Mouse (Mus musculus) neural tube, embryonic 10.5 days (tissue): ENCODE measurements around the gene Pafah2.

Experiments used
- DNase-seq: peaks from one replicate; pipeline ENCODE4 v3.0.0-alpha.2; 2017; ENCODE audit warnings: low spot score; ENCODE audit errors: extremely low spot score

Pafah2 gene

DNA sequence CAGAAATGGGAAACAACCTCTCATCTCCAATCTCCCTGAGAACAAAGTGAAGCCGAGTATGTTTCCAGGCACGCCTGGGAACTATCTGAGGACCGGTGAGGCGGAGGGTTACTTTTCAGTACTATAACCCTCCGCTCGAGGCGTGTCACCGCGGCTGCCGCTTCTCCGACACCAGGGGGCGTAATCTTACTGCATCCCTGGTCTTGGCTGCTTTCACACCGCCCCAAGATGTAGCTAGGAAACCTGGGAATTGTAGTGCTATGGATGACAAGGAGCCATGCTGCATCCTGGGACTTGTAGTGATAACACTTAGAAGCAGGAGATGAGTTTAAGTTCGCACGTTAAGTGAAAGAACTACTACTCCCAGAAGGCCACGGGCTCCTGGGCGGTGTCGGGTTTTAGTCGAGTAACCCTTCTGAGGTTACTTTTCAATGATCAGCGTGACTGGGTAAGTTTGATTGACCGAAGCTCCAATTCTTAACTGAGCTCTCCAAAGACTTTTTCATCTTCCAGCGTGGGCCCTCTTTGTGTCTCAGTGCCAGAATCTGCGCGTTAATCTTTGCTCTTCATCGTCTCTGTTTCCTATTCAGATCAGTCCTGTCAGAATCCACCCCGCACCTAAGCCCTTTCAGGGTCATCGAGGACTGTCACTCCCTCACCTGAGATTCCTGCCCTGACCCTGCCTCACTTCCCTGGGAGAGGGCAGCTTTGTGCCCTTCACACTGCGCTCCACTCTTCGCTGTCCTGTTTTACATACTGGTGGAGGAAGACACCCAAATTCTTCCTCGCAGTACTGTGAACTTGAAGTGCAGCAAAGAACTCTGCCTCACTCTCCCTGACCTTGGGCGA is at the start of gene Pafah2:
TSS of gene Pafah2 (plus strand) at position 344 of the 849 bp plus-strand sequence.
- peak; percentile 92 for DNase-seq

DNA sequence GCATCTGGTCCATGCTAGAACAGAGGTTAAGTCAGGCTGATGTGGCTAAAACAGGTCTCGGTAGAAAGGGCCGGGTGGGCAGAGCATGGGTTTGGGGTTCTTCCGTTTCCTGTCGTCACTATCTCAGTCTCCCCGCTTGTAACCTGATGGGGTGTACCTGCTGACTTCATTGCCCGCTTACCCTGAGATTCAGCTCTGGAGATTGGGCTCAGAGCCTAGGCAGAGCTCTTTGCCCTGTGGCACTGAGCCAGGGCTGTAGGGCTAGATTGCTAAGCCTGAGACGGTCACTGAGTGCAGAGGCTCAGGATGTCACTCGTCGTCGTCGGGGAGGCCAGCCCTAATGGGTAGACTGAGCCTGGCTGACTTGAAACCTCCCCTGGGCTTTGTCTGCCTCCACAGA is 48.0 kb upstream of the Pafah2 start:
- DNase-seq, result no peak

DNA sequence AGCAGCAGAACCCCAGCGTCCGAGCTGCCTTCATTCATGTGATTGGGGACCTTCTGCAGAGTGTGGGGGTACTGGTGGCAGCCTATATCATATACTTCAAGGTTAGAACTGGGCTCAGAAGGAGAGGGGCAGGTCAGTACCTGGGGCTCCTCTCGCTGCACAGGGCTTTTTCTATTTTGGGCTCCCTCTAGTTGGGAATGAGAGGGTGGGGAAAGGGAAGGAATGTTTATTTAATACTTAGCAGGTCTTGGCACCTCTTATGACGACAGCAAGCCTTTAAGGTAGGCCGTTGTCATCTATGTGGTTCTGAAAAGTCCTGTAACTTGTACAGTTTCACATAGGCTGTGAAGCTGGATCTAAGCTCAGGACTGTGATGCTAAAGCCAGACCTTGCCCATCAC is 47.6 kb upstream of the Pafah2 start:
- no peak for DNase-seq

DNA sequence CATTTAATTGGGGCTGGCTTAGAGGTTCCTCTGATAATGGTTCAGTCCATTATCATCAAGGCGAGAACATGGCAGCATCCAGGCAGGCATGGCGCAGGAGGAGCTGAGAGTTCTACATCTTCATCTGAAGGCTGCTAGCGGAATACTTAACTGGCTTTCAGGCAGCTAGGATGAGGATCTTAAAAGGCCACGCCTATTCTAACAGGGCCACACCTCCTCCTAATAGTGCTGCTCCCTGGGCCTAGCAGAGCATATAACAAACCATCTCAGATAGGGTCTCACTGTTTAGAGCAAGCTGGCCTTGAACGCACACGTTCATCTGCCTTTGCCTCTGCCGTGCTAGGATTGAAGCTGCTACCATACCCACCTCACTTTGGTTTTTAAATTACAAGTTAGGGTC is 46.3 kb upstream of the Pafah2 start:
- DNase-seq, result no peak

DNA sequence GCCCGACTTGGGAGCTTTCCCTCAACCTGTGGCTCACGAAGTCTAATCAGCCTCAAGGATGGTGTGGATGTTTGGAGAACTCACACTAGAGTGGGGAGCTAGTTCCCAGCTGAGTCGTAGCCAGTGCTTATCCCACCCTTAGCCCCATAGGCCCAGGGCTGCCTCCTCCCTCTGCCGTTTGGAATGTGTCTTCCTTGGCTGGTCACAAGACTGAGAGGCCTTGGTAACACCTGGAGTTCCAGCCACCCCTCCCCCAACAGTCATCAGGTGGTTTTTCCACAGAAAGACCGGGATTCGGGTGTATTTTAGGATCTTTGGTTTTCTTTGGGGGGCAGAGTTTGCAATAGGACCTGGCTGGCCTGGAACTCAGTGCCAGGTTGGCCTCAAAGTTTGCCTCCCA is 45.5 kb upstream of the Pafah2 start:
- no peak for DNase-seq

DNA sequence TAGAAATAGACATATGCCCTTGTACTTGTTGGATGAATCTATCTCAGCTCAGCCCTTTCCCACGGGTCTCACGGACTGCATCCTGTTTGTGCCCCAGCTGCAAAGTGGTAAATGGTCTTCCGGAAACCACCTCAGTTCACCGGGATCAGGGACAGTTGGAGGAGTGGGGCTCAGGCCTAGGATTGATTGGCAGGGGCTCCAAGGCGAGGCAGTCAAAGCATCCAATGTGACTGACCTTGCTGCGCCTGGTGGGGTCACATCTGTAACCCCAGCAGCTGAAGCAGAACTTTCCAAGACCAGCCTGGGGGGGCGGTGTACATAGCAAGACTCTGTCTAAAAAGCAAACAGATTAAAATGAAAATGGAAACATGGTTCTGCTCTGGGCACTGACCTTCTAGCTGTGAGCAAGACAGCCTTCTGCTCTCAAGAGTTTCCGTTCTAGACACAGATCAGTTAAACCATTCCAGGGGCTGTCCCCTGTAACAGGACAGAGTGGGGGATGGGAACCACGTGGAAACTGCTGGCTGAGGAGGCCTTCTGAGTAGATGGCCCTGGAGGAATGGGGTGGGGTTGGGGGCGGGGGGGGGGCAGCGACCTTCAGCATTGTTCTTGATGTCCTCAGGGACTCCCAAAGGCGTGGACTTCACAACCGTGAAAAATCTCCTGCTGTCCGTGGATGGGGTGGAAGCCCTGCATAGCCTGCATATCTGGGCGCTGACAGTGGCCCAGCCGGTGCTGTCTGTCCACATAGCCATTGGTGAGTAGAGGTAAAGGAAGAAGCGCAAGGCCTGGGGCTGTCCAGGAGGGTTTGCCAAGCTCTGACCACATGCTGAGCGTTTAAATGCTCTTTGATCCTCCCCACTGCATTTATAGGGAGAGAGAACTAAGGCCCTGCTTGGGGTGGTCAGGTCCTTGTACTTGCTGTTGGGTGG is 44.5 kb upstream of the Pafah2 start:
- DNase-seq, result no peak

DNA sequence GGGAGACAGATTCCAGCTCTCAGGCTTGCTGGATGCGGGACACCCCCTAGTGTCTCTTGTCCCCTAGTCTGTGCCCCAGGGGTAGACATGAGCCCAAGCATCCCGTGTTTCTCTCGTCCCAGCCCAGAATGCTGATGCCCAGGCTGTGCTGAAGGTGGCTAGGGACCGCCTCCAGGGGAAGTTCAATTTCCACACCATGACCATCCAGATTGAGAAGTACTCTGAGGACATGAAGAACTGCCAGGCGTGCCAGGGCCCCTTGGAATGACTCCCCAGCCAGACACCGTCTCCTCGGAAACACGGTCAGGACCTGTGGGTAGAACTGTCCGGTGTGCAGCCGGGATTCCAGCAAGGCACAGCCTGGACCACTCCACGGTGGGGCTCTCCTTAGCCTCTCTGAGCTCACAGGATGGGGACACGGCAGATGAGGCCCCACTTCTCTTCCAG is 43.8 kb upstream of the Pafah2 start:
- DNase-seq, result no peak

DNA sequence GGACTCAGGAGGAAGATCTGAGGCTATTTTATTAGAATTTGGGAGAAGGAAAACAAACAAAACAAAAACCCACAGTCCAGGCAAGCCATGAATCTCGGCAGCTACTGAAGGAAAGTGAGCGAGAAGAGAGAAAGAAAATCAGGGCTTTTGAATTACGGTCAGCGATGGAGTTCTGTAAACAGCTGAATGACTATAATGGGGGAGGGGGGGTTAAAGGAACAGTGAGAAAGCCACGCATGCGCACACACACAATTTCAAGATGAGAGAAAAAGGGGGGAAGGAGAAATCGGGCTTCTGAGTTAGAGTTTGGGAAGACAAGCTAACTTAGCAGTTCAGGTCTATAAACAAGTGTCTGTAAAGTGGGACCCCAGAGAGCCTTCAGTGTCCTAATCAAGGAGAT is 43.2 kb upstream of the Pafah2 start:
- no peak for DNase-seq

DNA sequence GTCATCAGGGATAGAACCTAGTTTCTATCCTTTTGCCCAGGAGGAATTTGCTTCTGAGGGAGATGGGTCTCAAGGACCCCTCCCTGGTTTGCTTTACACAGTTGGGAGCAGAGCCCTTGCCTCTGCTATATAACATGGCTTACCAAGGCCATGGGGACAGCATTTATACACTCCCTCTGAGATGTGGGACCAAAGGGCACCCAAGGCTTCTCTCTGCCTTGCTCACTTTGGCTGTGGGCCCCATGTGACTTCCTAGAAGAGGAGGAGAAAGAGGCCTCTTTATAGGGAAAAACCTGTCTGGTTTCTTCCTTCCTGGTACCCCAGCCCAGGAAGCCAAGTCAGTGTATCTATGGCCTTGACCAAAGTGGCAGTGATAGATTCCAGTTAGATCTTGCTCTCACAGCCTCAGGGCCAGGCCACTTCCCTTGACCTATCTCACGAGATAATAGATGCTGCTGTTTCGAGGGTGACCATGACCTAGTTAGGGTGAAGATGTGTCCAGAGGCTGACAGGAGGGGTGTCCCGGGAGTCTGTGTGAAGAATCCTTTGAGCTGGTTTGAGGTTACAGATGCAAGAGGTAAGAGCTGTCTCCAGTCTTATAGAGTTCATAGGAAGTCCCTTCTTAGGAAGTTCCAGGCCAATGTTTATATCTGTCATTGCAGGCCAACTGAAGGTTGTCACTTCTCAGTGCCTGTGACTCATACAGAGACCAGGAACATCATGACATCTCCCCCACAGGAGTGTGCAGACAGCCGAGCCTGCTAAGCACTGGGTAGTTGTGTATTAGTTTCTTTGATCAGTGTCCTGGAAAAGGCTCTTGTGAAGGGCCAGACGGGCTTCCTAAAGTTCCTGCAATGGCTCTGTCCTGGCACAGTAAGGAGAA is 42.4 kb upstream of the Pafah2 start:
- no peak for DNase-seq

DNA sequence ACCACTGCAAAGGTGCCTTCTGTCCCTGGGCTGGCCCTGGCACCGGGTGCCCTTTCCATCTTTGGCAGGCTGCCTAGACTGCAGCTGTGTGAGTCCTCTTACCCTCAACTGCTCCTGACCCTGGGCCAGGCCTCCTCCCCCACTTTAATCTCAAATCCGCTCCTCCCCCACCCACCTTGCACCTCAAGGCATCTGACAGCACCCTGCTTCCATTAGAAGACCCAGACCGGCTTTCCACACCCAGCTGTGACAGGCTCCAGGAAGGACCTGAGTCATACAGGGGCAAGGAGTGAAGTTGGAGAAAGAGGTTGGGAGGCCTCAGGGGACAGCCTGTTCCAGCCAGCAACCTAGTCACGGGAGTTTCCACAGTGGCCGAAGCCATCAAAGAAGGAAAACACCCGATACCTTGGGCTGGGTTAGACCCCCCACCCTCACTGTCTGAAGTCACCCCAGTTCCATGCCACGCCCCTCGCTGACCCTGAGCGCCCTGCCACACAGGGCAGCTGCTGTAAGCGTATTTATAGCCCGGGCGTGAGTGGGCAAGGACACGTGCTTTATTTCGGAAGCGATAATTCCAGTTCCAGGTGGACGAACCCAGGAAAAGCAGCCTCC is 40.2 kb upstream of the Pafah2 start:
- DNase-seq, result no peak

DNA sequence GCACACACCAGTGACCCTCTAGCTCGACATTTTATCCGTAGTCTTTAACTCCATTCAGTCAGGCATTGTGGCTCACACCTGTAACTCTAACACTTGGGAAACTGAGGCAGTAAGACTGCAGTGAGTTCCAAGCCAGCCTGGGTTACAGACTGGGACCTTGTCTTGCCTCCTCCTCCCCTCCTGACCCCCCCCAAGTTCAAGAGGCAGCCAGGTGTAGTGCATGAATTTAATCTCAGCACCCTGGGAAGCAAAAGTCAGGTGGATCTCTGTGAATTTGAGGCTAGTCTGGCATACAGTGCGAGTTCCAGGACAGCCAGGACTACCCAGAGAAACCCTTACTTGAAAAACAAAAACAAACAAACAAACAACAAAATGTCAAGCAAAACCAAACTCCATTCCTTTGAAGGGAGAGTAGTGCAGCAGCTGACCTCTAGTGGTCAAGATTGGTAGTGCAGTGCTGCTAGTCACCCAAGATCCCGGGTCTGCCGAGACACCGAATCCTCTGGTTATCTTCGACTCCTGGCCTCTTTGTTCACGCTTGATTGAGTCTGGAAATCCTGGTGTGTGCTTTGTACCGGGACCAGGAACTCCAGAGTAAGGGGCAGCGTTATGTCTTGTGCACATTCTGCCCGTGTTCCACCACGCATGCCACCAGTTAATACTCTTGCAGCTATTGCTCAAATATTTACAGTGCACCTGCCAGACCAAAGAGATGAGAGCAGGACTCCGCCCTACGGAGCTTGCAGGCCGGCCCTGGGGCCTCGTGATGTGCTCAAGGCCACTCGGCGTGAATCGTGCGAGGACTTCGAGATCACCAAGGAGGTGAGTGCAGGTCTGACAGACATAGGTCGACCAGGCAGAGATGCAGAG is 39.3 kb upstream of the Pafah2 start:
- peak; percentile 68 for DNase-seq

DNA sequence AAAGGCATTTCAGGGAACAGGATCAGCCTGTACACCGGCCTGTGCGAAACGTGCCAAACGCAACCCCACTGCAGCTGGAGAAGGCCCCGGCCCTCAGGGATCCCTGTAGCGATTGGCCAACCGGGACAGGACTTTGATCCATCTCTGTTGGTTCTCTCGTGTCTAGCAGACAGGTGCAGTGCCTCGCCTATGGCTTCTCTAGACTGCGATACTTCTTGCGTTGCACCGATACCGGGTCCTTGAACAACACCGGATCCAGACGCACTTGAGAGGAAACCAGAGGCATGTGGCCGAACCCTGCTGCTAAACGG is 38.7 kb upstream of the Pafah2 start:
- no peak for DNase-seq

DNA sequence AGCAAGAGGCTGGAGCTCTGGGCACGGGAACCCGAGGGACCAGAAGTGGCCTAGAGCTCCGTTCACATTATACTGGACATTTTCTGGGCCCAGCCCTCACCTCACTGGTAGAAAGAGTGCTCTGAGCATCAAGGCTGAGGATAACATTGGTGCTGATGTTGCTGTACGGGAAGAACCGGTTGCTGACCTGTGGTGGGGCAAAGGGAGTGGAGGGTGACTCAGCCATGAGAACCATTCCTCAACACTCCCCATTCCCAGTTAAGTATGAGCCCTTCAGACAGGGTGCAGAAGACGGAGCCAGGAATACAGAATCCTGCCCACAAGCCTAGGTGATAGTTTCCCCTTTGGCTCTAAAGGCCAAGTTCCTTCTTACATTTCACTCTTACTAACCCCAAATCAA is 36.5 kb upstream of the Pafah2 start:
- DNase-seq, result no peak

DNA sequence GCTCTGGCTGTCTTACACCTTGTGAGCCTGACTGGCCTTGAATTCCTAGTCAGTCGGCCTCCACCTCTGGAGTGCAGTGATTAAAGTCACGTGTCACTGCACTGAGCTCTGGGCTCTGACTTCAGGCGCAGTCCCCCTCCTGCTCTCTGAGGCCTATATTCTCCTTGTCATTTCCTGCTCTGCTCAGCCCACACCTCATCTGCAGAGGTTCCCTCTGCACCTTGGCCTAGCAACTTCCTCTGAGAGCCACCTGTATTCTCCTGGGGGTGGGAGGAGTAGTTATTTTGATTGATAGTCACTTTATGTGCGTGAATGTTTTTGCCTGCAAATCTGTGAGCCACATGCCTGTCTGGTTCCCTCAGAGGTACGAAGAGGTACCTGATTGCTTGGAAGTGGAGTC is 34.9 kb upstream of the Pafah2 start:
- DNase-seq, result no peak

DNA sequence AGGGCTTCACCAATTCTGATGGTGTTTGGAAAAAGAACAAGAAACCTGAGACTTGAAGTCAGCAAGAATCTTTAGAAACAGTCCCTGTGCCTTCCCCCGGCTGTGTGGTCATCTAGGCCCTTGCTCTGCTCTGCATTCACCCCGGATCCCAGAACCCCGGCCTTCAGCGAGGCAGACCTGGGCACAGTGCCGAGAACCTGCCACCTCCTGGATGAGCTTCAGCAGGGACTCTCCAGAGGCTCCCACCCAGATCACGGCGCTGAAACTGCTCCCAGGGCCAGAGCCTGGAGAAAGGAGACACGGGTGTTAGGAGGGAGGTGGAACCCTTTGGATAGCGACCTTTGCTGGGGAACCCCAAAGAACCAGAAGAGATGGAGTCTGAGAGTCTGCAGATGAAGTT is 34.0 kb upstream of the Pafah2 start:
- DNase-seq, result no peak

DNA sequence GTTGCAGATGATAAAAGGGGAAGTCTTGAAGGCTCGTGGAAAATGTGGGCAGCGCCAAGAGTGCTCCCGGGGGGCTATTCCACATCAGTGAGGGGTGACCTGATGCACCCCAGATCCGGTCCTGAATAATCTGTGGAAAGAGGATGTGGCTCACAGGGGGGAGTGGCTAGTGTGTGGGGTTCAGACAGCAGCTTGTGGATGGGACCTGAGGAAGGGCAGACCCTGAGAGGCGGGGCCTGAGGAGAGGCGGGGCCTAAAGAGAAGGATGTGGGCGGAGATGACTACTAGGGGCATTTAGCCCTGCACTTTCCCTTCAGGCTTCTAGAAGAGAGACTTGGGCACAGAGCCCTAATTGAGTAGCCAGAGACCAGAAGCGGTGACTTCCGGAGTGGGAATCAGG is 33.5 kb upstream of the Pafah2 start:
- DNase-seq, result no peak

DNA sequence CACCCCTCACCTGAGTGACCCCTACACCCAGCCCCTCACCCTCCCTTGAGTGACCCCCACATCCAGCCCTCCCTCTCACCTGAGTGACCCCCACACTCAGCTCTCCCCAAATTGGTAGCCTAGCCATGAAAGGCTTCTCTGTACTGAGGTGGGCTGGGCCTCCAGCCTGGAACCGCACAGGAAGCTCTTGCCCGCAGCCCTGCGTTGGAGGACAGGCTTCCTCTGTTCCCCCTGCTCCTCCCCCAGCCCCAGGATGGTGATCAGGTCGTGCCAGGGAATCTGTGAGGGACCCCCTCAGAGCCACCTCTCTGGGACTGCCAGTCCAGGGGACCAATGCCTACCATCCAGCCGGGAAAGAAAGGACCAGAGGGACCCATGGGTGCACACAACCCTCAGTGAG is 30.8 kb upstream of the Pafah2 start:
- no peak for DNase-seq

DNA sequence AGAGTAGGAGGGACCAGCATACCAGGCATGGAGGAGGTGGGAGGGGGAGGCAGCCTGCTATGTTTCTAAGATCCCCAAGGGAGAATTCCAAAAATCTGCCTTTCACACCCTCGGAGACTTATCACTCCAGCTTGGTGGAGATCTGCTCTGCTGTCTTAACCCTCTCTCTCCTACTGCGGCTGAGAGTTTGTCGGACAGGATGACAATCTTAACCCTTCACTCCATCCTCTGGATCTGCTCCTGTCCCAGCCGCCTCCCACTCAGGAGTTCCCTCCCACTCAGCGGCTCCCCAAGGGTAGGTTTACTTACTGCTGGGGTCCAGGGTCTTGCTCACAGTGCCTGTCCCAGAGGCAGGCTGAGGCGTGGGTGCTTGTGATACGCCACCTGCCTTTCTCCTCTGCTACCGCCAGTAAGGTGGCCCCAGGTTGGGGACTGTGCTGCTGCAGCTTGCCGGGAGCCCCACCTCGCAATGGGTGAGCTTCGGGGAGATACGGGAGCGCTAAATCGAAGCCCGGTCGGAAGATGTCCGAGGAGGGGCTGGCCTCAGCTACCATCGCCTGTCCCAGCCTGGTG is 25.4 kb upstream of the Pafah2 start:
- peak; percentile 27 for DNase-seq

DNA sequence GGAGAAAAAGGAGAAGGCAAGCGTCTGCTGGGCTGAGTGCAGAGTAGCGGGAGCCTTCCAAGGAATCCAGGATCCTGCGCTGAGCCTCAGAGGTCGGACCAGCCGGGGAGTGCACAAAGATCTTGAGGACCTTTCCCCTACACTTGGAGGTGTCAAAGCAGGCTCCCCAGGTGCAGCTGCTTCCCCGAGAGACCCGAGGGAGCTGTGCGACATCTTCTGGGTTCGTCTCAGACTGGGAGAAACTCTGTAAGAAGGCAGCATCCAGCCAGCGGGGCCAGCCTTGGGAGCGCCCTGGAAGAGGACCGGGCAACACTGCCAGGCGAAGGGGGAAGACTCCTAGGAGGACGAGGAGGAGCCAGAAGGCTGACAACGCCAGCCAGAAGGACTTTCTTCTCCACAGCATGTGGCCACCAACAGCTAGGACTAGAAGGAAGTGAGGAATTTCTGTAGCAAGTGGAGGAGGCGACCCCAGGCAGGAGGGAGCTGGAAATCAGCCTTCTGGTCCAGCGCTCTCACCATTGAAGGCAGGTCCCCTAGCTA is 24.7 kb upstream of the Pafah2 start:
- peak; percentile 43 for DNase-seq
